Mouse (Mus musculus) gastrocnemius, postnatal 25 days (tissue): Measurements from ENCODE around the gene Pomgnt2. TPM values are rescaled to one million over a fixed set of nuclear protein-coding genes. Genes with fewer than 3 reads are reported as not detected.
A peak's percentile ranks its signal among the peaks of the same experiment; 100 is the strongest.
"Not testable (repeated sequence)": the region's sequence is repeated elsewhere in the genome, so short reads cannot be mapped to it uniquely, and the experiment has no call there.

Source experiments
- DNase-seq: peaks from one replicate; pipeline ENCODE4 v3.0.0; 2022
- long read RNA-seq, 2 experiments: library from polyadenylated mRNA; stranded (forward); transcript quantifications; one replicate each; pipeline ENCODE4 v2.0.0; 2021
- total RNA-seq, 2 experiments: library from RNA; stranded (reverse); gene quantifications; 1 replicate in 1 of 2; 2 replicates in 1 of 2; pipeline ENCODE4 v1.2.3; 2021

Pomgnt2 gene
- 10 to 100 TPM in 1 of 2 experiments, 1 to 10 TPM in 1; 8.9 to 10.0 TPM for total RNA-seq
- long read RNA-seq, experiment 1, transcript Pomgnt2-201 (2 exons, 2,365 nt): major isoform, 6 of 11 reads
- long read RNA-seq, experiment 1, partial matches to known transcripts: 0 of 11 reads
- long read RNA-seq, experiment 1, other reads (novel, unspliced or antisense): 4 of 11 reads
- long read RNA-seq, experiment 2, transcript Pomgnt2-201 (2 exons, 2,365 nt): major isoform, 8 of 12 reads
- long read RNA-seq, experiment 2, partial matches to known transcripts: 0 of 12 reads
- long read RNA-seq, experiment 2, other reads (novel, unspliced or antisense): 3 of 12 reads

DNA sequence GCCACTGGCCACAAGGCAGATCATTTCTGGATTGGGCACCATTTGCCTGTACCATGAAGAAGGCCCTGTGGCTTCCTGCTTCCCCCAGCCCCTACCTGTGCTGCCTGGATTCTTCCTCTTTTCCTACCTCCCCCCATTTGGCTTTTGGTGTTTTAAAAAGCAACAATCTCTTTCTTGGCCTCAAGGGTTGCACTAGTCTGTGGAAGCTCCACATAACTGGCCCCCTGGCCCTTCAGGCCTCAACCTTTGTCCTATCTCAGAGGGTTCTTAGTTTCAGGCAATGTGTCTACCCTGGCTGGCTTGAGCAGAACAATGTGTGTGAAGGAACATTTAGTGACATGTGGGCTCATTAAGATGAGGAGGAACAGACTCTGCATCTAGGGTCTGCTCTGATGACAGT, at the start of gene Pomgnt2:
TSS of gene Pomgnt2 (minus strand) at position 101 of the 400 bp plus-strand sequence.
- no peak for DNase-seq

DNA sequence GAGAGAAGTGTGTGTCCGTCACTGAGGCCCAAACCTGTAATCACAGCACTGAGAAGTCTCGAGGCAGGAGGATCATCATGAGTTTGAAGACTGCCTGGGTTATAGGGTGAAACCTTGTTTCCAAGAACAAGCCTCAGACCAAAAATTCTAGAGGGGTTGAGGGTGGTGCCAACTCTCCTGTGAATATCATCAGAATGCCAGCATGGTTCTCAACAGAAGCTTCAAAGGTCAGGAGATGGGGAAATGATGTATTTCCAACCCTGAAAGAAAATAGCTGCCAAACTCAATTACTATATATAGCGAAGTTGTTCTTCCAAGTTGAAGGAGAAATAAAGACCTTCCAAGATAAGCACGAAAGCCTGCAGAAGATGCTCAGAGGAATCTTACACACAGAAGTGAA, 42.9 kb upstream of the Pomgnt2 start:
- no peak for DNase-seq

DNA sequence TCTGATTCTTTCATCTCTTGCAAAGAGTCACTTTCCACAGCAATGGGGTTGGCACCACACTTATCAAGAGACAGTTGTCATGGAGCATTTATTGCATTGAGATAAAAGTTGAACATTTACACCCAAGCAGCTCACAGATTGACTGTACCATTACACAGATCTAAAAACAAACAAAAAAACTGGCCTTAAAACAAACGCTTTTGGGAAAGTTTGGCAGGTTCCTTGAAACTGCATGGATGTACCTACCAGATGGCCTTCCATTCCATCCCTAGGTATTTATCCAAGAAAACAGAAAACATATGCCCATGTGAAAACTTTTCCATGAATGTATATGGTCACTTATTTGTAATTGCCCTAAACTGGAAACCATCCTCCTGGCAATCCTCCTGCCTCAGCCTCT, 41.7 kb upstream of the Pomgnt2 start:
- no peak for DNase-seq

DNA sequence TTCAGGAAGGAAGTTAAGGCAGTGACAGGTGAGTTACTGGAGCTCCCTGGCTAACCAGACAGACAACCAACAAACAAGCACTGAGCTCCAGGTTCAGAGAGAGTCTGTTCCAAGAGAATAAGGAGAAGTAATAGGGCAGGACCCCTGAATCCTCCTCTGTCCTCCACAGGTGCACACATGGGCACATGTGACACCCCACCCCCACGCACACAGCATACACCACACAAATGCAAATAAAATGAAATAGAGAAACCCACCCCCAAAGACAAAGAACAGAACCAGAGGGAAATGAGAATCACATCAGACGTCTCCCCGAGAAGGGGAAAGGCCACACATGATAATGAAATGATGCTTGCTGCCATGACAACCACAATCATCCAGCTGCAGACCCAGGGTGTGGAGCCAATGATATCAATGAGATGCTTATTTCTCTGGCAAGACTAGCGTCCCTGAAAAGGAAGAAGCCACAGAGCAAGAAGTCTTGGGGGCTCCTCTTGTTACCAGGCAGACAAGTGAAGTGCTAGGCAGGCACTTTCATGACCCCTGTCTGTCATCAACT, 39.7 kb upstream of the Pomgnt2 start:
- DNase-seq: no peak

DNA sequence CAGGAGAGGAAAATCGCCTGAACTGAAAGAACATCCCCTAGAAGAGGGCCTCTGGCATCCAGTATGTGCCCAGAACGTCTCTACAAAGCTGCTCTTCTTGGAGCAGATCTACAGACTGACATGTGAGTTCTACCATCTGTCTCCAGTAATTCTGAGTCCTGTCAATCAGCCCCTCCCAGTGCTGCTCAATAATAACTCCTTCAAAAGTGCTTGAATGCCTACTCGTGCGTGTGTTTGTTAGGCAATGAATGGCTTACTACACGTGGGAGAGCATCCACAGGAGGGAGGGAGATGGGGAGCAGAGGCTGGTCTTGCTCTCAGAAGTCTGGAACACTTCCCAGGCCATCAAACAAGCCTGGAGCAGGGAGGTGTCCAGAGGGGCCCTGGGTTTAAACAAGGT, 38.9 kb upstream of the Pomgnt2 start:
- DNase-seq: no peak

DNA sequence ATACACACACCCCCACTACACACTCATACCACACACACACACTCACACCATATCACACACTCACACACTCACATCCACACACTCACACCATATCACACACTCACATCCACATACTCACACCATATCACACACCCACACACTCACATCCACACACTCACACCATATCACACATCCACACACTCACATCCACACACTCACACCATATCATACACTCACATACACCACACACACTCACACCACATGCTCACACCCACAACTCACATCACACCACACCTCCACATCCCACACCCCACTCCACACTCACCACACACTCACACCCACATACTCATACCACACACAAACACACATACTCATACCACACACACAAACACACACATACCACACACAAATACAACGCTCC, 38.0 kb upstream of the Pomgnt2 start:
- no peak for DNase-seq

DNA sequence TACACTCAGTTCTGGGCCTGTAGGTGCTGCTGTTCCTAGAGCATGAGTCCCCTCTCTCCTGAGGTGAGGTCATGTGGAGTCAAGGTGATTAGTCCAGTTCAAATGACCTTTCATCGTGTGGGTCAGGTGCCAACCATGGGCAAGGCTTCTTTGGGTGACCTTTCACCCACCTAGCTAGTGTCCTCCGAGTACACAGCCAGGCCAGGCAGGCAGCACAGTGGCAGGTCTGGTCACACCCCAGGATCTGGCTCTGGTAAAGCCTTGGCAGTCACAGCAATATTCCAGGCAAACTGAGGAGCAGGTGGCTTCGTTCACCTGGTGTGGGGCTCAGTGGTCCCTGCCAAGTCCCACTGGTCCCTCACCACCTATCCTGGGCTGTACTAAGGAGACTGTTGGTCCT, 35.2 kb upstream of the Pomgnt2 start:
- no peak for DNase-seq

DNA sequence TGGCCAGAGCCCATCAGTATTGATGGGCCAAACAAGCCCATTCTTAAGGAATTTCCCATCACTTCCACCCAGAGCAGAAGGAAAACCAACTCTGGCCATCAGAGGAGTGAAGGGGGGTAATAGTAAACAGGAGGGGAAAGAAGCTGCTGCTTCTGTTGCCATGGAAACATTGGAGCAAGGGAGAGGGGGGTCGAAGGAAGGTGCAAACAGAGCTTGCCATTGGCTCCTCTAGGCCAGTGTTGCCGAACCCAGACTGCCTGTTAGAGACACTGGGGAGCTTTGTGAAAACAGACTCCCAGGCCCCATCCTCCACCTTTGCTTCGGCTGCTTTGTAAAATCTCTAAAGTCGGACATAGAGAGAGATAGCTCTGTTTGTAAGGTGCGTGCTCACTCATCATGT, 33.8 kb upstream of the Pomgnt2 start:
- DNase-seq: no peak

DNA sequence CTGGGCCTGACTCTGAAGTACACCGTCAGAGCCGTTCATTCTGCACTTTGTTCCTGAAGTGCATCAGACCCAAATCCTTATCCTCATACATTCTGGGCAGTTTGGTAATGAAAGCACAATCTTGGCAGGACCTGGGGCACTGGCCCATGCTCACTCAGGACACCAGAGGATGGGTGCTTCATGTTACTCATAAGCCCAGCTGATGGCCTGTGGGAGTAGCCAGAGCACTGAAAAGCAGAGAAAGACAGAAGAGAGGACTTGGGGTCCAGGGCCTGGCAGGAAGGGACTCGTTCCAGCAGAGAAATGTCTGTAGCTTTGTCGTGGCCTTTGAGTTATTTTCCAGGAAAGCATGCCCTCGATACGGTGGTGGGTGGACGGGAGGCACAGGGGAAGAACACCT, 32.9 kb upstream of the Pomgnt2 start:
- DNase-seq: no peak

DNA sequence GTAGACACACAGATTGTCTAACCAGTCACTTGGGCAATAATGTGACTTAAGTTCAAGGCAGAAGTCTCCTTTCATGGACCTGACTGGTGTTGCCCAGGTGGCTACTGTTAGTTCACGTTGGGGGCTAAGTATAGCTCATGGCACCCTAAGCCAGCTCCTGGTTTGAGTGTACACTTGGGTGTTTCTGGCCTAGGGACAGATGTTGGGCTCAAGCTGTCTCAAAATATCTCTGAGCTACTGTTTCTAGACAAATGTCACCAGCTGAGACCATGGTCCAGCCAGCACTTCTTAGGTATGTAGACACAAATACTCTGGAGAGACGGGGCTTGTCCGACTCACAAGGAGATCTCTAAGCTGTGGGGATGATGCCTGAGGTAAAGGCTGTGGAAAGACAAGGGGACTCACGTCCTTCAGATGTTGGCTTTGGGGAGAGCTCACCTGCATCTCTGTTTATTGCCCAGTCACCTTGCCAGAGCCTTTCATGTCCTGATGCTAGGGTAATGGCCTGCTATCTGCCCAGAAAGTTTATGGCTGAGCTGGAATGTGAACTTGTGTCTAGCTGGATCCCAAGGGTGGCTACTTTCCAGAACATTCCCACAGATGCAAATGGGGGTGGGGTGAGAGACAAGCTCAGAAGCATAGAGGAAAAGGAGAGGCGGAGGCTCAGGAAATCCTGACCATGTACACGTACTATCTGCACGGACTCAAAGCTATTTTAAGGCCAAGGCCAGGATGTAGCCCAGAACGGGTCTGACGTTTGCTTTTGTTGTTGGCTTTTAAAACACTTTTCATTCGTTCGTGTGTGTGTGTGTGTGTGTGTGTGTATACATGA, 31.2 kb upstream of the Pomgnt2 start:
- DNase-seq: peak; percentile 84

DNA sequence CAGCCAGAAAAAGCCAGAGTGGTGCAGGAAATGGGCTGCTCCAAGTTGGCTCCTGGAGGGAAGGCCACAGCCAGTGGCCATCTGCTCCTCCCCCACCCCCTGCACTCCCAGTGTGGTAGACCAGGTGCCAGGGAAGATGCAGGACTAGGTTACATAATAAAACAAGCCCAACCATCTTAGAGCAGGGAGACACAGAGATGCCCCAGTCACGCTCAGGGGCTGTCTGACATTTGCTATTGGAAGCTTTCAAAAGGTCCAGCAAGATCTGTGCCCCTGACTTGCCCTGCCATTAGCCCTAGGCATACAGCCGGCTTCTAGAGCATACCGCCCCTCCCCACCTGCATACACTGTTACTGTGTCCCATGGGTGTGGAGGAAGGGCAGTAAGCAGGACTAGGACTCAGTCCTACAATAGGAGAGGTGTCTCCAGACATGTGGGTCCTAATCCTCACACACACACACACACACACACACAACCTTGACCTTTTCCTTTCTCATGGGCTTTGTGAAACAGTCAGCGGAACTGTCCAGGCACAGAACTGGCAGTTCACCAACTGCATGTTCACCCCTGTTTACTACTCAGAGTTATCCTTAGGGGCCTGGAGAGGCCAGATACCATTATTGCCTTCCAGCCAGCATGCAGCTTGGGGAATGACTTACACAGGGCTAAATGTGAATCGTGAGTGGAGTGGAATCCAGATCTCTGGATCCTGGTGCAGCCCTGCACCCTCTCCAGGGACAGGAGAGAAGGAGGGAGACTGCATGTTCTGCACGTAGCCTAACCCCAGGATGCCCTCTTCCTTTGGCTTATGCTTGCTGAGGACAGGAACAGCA, 30.4 kb upstream of the Pomgnt2 start:
- peak; percentile 89 for DNase-seq

DNA sequence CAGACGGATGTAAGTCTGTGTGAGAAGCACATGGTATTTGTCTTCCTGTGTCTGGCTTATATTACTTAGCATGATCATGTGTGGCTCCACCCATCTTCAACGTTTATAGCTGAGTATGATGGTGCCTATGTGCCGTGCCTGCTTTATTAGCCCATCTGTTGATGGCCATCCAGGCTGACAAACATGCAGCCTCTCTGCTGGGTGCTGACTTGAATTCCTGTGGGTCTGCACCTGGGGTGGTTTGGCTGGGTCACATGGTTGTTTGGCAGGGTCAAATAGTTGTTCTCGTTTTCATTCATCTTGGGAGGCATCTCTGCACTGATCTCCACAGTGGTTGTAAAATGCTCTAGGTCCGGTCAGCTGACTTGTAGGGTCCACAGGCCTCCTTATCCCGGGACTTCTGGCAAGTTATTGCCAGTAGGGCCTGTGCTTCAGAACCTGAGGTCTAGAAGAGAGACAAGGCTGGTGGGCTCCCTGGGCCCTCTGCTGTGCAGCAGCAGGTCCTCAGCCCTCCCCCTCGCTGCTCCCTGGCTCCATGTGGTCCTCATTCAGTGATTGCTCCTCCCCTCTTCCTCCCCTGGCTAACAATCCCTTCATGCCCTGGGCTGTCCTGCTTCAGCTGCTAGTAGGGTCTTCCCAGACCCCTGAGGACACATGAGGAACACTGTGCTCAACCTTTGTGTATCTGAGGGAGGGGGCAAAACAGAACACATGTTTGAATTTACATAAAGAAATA, 29.1 kb upstream of the Pomgnt2 start:
- no peak for DNase-seq

DNA sequence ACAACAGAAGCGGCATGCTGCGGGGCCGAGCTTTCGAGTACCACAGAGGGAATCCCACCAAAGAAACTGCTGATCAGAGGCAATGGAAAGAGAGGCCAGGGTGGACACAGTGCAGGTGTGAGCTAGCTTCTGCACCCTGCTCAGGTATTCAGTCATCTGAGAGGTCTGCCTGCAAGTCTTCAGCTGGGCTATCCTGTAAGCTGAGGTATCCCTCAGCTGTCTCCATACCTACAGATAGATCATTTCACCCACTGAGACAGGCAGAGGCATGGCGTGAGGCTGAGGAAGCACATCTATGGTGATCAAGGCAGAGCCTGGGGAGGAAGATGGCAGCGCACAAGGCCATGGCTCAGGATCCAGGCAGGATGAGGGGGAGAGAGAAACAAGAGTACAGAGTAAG, 27.5 kb upstream of the Pomgnt2 start:
- DNase-seq: no peak

DNA sequence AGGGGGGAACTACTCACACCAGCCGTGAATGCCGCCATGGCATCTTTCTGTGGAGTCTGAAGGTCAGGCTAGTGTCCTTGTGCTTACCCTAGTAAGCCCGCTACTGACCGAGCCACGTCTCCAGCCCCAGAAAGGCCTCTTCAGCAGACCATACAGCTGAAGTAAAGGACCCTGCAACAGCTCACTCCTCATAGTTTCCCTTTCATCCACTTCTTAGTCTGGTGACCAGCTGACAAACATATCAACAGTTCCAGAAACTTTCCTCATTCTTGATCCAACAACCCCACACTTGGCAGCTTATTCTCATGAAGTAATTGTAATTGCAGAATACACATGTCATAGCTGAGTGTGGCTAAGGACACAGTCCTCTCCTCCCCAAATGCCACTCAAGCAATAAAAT, 27.0 kb upstream of the Pomgnt2 start:
- no peak for DNase-seq

DNA sequence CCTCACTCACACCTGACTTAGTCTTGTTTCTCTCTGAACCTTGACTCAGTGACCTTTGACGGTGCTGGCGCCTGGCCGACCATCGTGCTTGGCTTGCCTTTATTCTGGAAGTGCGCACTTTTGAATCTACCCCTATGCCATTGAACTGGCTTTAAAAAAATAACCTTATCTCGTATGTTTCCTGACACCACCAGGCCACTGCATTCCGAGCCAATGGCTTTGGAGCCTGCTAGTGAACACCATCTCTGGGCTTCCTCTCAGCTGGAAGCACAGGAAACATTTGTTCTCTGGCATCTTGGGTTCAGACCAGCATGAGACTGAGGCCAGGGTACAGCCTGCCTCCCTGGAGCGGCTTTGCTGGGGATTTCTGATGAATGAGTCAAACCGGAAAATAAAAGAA, 25.9 kb upstream of the Pomgnt2 start:
- peak; percentile 88 for DNase-seq

DNA sequence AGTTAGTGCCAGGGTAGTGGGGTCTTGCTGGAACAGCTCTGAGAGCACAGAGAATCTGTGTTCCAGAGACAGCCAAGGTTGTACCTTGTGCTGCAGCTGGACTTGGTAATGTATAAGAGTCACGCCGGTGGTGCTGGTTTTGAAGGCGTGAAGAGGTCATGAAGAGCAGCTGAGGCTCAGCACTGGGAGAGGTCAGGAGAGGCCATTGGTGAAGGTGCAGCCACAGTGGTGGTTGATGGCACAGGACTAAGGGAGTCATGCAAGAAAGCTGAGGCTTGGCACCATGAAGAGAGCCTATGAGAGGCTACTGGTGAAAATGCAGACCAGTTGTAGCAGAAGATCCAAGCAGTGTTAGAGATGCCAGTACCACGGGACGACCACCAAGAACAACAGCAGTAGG, 24.7 kb upstream of the Pomgnt2 start:
- DNase-seq: no peak

DNA sequence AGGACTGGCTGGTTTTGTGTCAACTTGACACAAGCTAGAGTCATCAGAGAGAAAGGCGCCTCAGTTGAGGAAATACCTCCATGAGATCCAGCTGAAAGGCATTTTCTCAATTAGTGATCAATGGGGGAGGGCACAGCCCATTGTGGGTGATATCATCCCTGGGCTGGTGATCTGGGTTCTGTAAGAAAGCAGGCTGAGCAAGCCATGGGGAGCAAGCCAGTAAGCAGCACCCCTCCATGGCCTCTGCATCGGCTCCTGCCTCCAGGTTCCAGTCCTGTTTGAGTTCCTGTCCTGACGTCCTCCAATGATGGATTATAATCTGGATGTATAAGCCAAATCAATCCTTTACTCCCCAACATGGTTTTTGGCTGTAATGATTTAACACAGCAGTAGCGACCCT, 24.3 kb upstream of the Pomgnt2 start:
- DNase-seq: not testable (repeated sequence)

DNA sequence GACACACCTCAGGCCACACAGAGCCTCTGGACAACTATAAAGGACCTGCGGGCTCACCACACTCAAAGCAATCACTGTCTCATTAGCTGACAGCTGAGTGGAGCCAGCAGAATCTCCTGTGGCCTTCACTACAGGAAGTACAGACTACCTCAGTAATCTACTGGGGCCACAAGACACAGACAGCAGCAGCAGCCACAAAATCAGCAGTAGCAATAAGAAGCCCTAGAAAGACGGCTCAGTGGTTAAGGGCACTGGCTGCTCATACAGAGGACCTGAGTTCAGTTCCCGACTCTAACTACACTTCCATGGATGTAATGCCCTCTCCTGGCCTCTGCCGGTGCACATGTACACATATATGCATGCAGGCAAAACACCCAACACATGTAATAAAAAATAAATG, 23.4 kb upstream of the Pomgnt2 start:
- DNase-seq: no peak

DNA sequence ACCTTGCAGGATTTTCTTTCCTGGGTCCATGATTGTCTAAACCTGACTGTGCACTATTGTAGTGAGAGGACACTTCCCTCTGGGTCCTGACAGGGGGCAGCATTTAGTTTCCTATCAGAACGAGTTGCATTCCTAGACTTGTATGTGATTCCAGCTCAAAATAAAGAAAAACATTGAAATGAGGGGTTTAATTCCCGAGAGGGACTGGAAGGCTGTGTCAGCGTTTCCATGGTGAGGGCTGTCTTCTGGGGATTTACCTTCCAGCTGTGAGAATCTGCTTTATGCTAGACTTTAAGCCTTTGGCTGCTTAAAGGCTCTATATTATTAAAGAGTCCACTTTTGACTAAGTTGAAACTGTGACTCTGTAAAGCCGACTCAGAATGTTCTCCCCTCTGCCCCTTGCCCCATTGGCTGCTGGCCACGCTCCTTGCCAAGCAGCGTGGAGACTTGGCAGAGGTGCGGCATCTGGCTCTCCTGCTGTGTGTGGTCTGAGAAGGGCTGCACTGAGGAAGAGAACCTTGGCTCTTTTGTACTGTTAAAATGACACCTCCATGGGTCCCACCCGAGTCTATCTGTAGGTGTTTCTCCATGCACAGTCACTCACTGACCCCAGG, 22.0 kb upstream of the Pomgnt2 start:
- peak; percentile 60 for DNase-seq

DNA sequence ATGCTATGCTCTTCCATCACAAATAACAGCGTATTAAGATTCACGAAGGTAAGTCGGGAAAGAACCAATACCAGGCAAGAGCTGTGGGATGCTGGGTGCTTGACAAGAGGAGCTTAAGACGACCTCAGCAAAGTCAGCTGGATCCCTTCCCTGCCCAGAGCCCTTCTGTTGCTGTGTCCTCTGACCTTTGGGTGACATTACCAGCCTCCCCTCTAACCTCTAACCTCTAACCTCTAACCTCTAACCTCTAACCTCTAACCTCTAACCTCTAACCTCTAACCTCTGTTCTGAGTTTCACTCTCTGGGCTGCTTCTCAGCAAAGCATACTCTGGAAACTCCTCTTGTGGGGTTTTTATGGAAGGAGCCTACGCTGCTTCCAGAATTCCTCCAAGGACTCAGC, 21.2 kb upstream of the Pomgnt2 start:
- DNase-seq: no peak

DNA sequence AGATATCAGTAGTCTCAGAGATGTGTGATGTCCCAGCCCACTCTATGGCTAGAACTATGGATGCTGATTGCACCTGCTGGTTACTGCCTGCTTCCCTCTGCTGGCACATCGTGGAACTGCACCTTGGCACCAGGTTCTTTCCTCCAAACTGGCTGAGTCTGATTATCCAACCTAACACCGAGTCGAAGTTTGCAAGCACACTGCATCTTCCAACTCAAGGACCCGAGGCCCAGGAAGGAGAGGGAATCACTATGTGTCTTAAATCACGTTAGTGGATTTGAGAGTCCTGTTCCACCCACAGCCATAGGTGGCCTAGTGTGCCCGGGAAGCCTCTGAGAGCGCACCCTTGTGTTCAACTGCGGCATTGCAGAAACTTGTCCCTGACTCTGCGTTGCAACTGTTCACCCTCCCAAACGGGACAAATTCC, 17.3 kb upstream of the Pomgnt2 start:
- peak; percentile 69 for DNase-seq
